Mouse (Mus musculus) CH12.LX (cell line): Measurements from ENCODE around the gene Borcs7.

Experiments used
- BHLHE40 ChIP-seq: IDR thresholded peaks from 2 replicates; pipeline ENCODE4 v1.6.1; 2011; ENCODE audit warnings: mild to moderate bottlenecking, low read depth, low read length, improper control_type of control experiment
- CTCF ChIP-seq, 2 experiments: IDR thresholded peaks in 1 of 2; conservative IDR thresholded peaks in 1 of 2; 2 replicates each; pipeline ENCODE4 v1.5.1; 2011 to 2012; ENCODE audit warnings: low read depth in 2 of 2, low read length in 2 of 2, improper control_type of control experiment in 1 of 2, inconsistent platforms in 1 of 2, mild to moderate bottlenecking in 1 of 2, moderate library complexity in 1 of 2
- EP300 ChIP-seq: IDR thresholded peaks from 2 replicates; pipeline ENCODE4 v1.6.1; 2011; ENCODE audit warnings: low read length, improper control_type of control experiment
- KAT2A ChIP-seq: IDR thresholded peaks from 2 replicates; pipeline ENCODE4 v1.6.1; 2012; ENCODE audit warnings: low read length, improper control_type of control experiment, inconsistent platforms; ENCODE audit not compliant: insufficient replicate concordance
- MYC ChIP-seq: IDR thresholded peaks from 2 replicates; pipeline ENCODE4 v1.6.1; 2011; ENCODE audit warnings: low read depth, mild to moderate bottlenecking, improper control_type of control experiment, low read length
- POLR2A ChIP-seq: IDR thresholded peaks from 2 replicates; pipeline ENCODE4 v1.6.1; 2011; ENCODE audit warnings: low read depth, mild to moderate bottlenecking, improper control_type of control experiment, low read length
- ZNF384 ChIP-seq: IDR thresholded peaks from 2 replicates; pipeline ENCODE4 v1.6.1; 2012; ENCODE audit warnings: low read depth, low read length, improper control_type of control experiment, inconsistent platforms

- peak; percentile 69 for TF ChIP-seq POLR2A
- TF ChIP-seq ZNF384 = no peak
- TF ChIP-seq CTCF (conservative IDR thresholded peaks at IDR 0.05 in 1 of 2, IDR thresholded peaks at IDR 0.05 in 1 of 2; ENCODE audit: low read depth in 2 of 2, low read length in 2 of 2) = no peak
- no peak; the same call in 1 of the 2 replicates for TF ChIP-seq BHLHE40
- peak; percentile 64; the same call in 1 of the 2 replicates for TF ChIP-seq EP300
- TF ChIP-seq KAT2A = no peak
- TF ChIP-seq MYC = peak; percentile 66; the same call in 1 of the 2 replicates
These were observed 9.3 kb downstream of the Borcs7 start for GRCm38 (mm10) chr19:46699011-46699481.
